Mouse (Mus musculus): ENCODE measurements around the gene Gm17455. TPM values are rescaled to one million over a fixed set of nuclear protein-coding genes. Genes with fewer than 3 reads are reported as not detected.

Gm17455 gene
- polyA plus RNA-seq, 1 experiment from 2014 or later = 6.2 TPM

GRCm38 (mm10) chr10:60357441-60357840, 42.1 kb upstream of the Gm17455 start:
- H3K27ac ChIP-seq (ENCODE audit: low read depth, low read length) = no peak overlapping the region
- no peak overlapping the region for H3K4me3 ChIP-seq (ENCODE audit: low read depth, low read length)
- H3K4me1 ChIP-seq (ENCODE audit: control insufficient read depth, insufficient read depth, low read length) = 0 out of 2 replicates have a peak, but pooled peaks cover 4% of the 10 kb centered on the region
- no peaks in the 10 kb centered on the region for H3K36me3 ChIP-seq (ENCODE audit: control insufficient read depth, insufficient read depth, low read length)
- H3K4me2 ChIP-seq (ENCODE audit: low read depth) = no peak overlapping the region
- DNase-seq (ENCODE audit: low spot score) (no peak), ATAC-seq (ENCODE audit: insufficient read depth, low FRiP score, low TSS enrichment) (no peak)
- H3K27me3 ChIP-seq (ENCODE audit: control insufficient read depth, insufficient read depth, low read length) = no peaks in the 10 kb centered on the region
- WGBS = 91% methylated on average over 4 of the region's 4 CpGs
- H3K9me3 ChIP-seq (ENCODE audit: control insufficient read depth, low read length) = no peaks in the 10 kb centered on the region
- no peak overlapping the region for H3K9ac ChIP-seq (ENCODE audit: low read length)

GRCm38 (mm10) chr10:60357901-60358300, 41.6 kb upstream of the Gm17455 start:
- DNase-seq (ENCODE audit: low spot score) = no peak
- H3K4me3 ChIP-seq (ENCODE audit: low read depth, low read length) = no peak overlapping the region

GRCm38 (mm10) chr10:60358776-60359175, 40.8 kb upstream of the Gm17455 start:
- Histone ChIP-seq H3K27ac (ENCODE audit: low read depth, low read length) (no peak overlapping the region), H3K9ac (ENCODE audit: low read length) (no peak overlapping the region), H3K9me3 (ENCODE audit: control insufficient read depth, low read length) (no peaks in the 10 kb centered on the region), H3K4me3 (ENCODE audit: low read depth, low read length) (no peak overlapping the region), H3K27me3 (ENCODE audit: control insufficient read depth, insufficient read depth, low read length) (no peaks in the 10 kb centered on the region), H3K4me2 (ENCODE audit: low read depth) (no peak overlapping the region), H3K36me3 (ENCODE audit: control insufficient read depth, insufficient read depth, low read length) (no peaks in the 10 kb centered on the region), H3K4me1 (ENCODE audit: control insufficient read depth, insufficient read depth, low read length) (0 out of 2 replicates have a peak, but pooled peaks cover 4% of the 10 kb centered on the region)
- ATAC-seq (ENCODE audit: insufficient read depth, low FRiP score, low TSS enrichment) = no peak
- WGBS = 33% methylated on average over 4 of the region's 4 CpGs
- DNase-seq (ENCODE audit: low spot score) = no peak

More at GRCm38 (mm10) chr10:60357901-60358300, 41.6 kb upstream of the Gm17455 start:
- ATAC-seq (ENCODE audit: insufficient read depth, low FRiP score, low TSS enrichment) = no peak
- H3K9ac ChIP-seq (ENCODE audit: low read length) = no peak overlapping the region
- H3K4me2 ChIP-seq (ENCODE audit: low read depth) = no peak overlapping the region
- H3K9me3 ChIP-seq (ENCODE audit: control insufficient read depth, low read length) = no peaks in the 10 kb centered on the region
- H3K36me3 ChIP-seq (ENCODE audit: control insufficient read depth, insufficient read depth, low read length) = no peaks in the 10 kb centered on the region
- WGBS = 92% methylated on average over 14 of the region's 14 CpGs
- no peak overlapping the region for H3K27ac ChIP-seq (ENCODE audit: low read depth, low read length)
- H3K4me1 ChIP-seq (ENCODE audit: control insufficient read depth, insufficient read depth, low read length) = 0 out of 2 replicates have a peak, but pooled peaks cover 4% of the 10 kb centered on the region
- no peaks in the 10 kb centered on the region for H3K27me3 ChIP-seq (ENCODE audit: control insufficient read depth, insufficient read depth, low read length)

- 48% methylated on average over 12 of the region's 12 CpGs for WGBS
- Histone ChIP-seq H3K27me3 (ENCODE audit: control insufficient read depth, insufficient read depth, low read length) (no peaks in the 10 kb centered on the region), H3K36me3 (ENCODE audit: control insufficient read depth, insufficient read depth, low read length) (no peaks in the 10 kb centered on the region), H3K4me1 (ENCODE audit: control insufficient read depth, insufficient read depth, low read length) (0 out of 2 replicates have a peak, but pooled peaks cover 4% of the 10 kb centered on the region), H3K9ac (ENCODE audit: low read length) (no peak overlapping the region), H3K9me3 (ENCODE audit: control insufficient read depth, low read length) (no peaks in the 10 kb centered on the region), H3K4me2 (ENCODE audit: low read depth) (no peak overlapping the region), H3K4me3 (ENCODE audit: low read depth, low read length) (no peak overlapping the region), H3K27ac (ENCODE audit: low read depth, low read length) (no peak overlapping the region)
- ATAC-seq (ENCODE audit: insufficient read depth, low FRiP score, low TSS enrichment) (no peak), DNase-seq (ENCODE audit: low spot score) (no peak)
These were observed 37.8 kb upstream of the Gm17455 start for GRCm38 (mm10) chr10:60361615-60362309.

- DNase-seq (ENCODE audit: low spot score) (no peak), ATAC-seq (ENCODE audit: insufficient read depth, low FRiP score, low TSS enrichment) (no peak)
- 36% methylated on average over 2 of the region's 2 CpGs for WGBS
- H3K9me3 ChIP-seq (ENCODE audit: control insufficient read depth, low read length) = no peaks in the 10 kb centered on the region
- H3K36me3 ChIP-seq (ENCODE audit: control insufficient read depth, insufficient read depth, low read length) = no peaks in the 10 kb centered on the region
- no peaks in the 10 kb centered on the region for H3K27me3 ChIP-seq (ENCODE audit: control insufficient read depth, insufficient read depth, low read length)
- no peak overlapping the region for H3K27ac ChIP-seq (ENCODE audit: low read depth, low read length)
- no peak overlapping the region for H3K4me3 ChIP-seq (ENCODE audit: low read depth, low read length)
- H3K4me1 ChIP-seq (ENCODE audit: control insufficient read depth, insufficient read depth, low read length) = 0 out of 2 replicates have a peak, but pooled peaks cover 4% of the 10 kb centered on the region
- H3K9ac ChIP-seq (ENCODE audit: low read length) = no peak overlapping the region
- no peak overlapping the region for H3K4me2 ChIP-seq (ENCODE audit: low read depth)
These were observed 37.3 kb upstream of the Gm17455 start for GRCm38 (mm10) chr10:60362310-60362628.

GRCm38 (mm10) chr10:60363426-60363825, 36.1 kb upstream of the Gm17455 start:
- H3K9ac ChIP-seq (ENCODE audit: low read length) = no peak overlapping the region
- WGBS = 64% methylated on average over 6 of the region's 6 CpGs
- H3K9me3 ChIP-seq (ENCODE audit: control insufficient read depth, low read length) = no peaks in the 10 kb centered on the region
- no peak overlapping the region for H3K4me3 ChIP-seq (ENCODE audit: low read depth, low read length)
- H3K4me1 ChIP-seq (ENCODE audit: control insufficient read depth, insufficient read depth, low read length) = 0 out of 2 replicates have a peak, but pooled peaks cover 4% of the 10 kb centered on the region
- no peaks in the 10 kb centered on the region for H3K36me3 ChIP-seq (ENCODE audit: control insufficient read depth, insufficient read depth, low read length)
- no peaks in the 10 kb centered on the region for H3K27me3 ChIP-seq (ENCODE audit: control insufficient read depth, insufficient read depth, low read length)
- ATAC-seq (ENCODE audit: insufficient read depth, low FRiP score, low TSS enrichment) (no peak), DNase-seq (ENCODE audit: low spot score) (no peak)
- no peak overlapping the region for H3K4me2 ChIP-seq (ENCODE audit: low read depth)
- no peak overlapping the region for H3K27ac ChIP-seq (ENCODE audit: low read depth, low read length)

GRCm38 (mm10) chr10:60367145-60367544, 32.4 kb upstream of the Gm17455 start:
- H3K4me1 ChIP-seq (ENCODE audit: control insufficient read depth, insufficient read depth, low read length) = 0 out of 2 replicates have a peak, but pooled peaks cover 2% of the 10 kb centered on the region
- H3K4me2 ChIP-seq (ENCODE audit: low read depth) = no peak overlapping the region
- WGBS = 85% methylated on average over 2 of the region's 2 CpGs
- no peaks in the 10 kb centered on the region for H3K9me3 ChIP-seq (ENCODE audit: control insufficient read depth, low read length)
- no peaks in the 10 kb centered on the region for H3K27me3 ChIP-seq (ENCODE audit: control insufficient read depth, insufficient read depth, low read length)
- no peak overlapping the region for H3K4me3 ChIP-seq (ENCODE audit: low read depth, low read length)
- no peak for DNase-seq (ENCODE audit: low spot score)
- no peak overlapping the region for H3K9ac ChIP-seq (ENCODE audit: low read length)
- no peaks in the 10 kb centered on the region for H3K36me3 ChIP-seq (ENCODE audit: control insufficient read depth, insufficient read depth, low read length)
- H3K27ac ChIP-seq (ENCODE audit: low read depth, low read length) = no peak overlapping the region
- no peak for ATAC-seq (ENCODE audit: insufficient read depth, low FRiP score, low TSS enrichment)

- Histone ChIP-seq H3K4me1 (ENCODE audit: control insufficient read depth, insufficient read depth, low read length) (no peaks in the 10 kb centered on the region), H3K27ac (ENCODE audit: low read depth, low read length) (no peak overlapping the region), H3K27me3 (ENCODE audit: control insufficient read depth, insufficient read depth, low read length) (no peaks in the 10 kb centered on the region), H3K4me3 (ENCODE audit: low read depth, low read length) (no peak overlapping the region), H3K4me2 (ENCODE audit: low read depth) (no peak overlapping the region), H3K9me3 (ENCODE audit: control insufficient read depth, low read length) (no peaks in the 10 kb centered on the region), H3K9ac (ENCODE audit: low read length) (no peak overlapping the region), H3K36me3 (ENCODE audit: control insufficient read depth, insufficient read depth, low read length) (no peaks in the 10 kb centered on the region)
- 84% methylated on average over 4 of the region's 4 CpGs for WGBS
- no peak for DNase-seq (ENCODE audit: low spot score)
- no peak for ATAC-seq (ENCODE audit: insufficient read depth, low FRiP score, low TSS enrichment)
These were observed 31.6 kb upstream of the Gm17455 start for GRCm38 (mm10) chr10:60367904-60368303.

- ATAC-seq (ENCODE audit: insufficient read depth, low FRiP score, low TSS enrichment) = no peak
- Histone ChIP-seq H3K4me2 (ENCODE audit: low read depth) (no peak overlapping the region), H3K36me3 (ENCODE audit: control insufficient read depth, insufficient read depth, low read length) (no peaks in the 10 kb centered on the region), H3K9ac (ENCODE audit: low read length) (no peak overlapping the region), H3K27ac (ENCODE audit: low read depth, low read length) (no peak overlapping the region), H3K4me3 (ENCODE audit: low read depth, low read length) (no peak overlapping the region), H3K9me3 (ENCODE audit: control insufficient read depth, low read length) (no peaks in the 10 kb centered on the region), H3K27me3 (ENCODE audit: control insufficient read depth, insufficient read depth, low read length) (no peaks in the 10 kb centered on the region), H3K4me1 (ENCODE audit: control insufficient read depth, insufficient read depth, low read length) (peaks cover 4% of the 10 kb centered on the region; the same call in 1 of the 2 replicates)
- DNase-seq (ENCODE audit: low spot score) = no peak
- 88% methylated on average over 6 of the region's 6 CpGs for WGBS
These were observed 30.1 kb upstream of the Gm17455 start for GRCm38 (mm10) chr10:60369405-60369804.
